Mouse (Mus musculus) lung, postnatal 4 days (tissue): ENCODE data around the gene Dusp12.

ENCODE experiments used
- DNase-seq, 2 experiments: peaks; one replicate each; pipeline ENCODE4 v3.0.0; 2021

The Dusp12 gene

GRCm38 (mm10) chr1:170896651-170897281 is 11.4 kb upstream of the Dusp12 start:
- no peak for DNase-seq

GRCm38 (mm10) chr1:170894603-170895602 is 9.6 kb upstream of the Dusp12 start:
- DNase-seq: no peak

- no peak for DNase-seq
These were observed 6.9 kb upstream of the Dusp12 start for GRCm38 (mm10) chr1:170892279-170892678.

- DNase-seq: no peak
These were observed 6.3 kb upstream of the Dusp12 start for GRCm38 (mm10) chr1:170891646-170892045.

- no peak for DNase-seq
These were observed 4.0 kb upstream of the Dusp12 start for GRCm38 (mm10) chr1:170889310-170889709.

- DNase-seq: no peak
These were observed 711 bp upstream of the Dusp12 start for GRCm38 (mm10) chr1:170886044-170886458.

- DNase-seq: no peak
These were observed 950 bp downstream of the Dusp12 start for GRCm38 (mm10) chr1:170884390-170884789.

GRCm38 (mm10) chr1:170882915-170883485 is 2.3 kb downstream of the Dusp12 start:
- DNase-seq: no peak

GRCm38 (mm10) chr1:170876906-170877305 is 8.4 kb downstream of the Dusp12 start:
- no peak for DNase-seq

- DNase-seq: no peak
These were observed 9.7 kb downstream of the Dusp12 start for GRCm38 (mm10) chr1:170875676-170876075.

- DNase-seq: no peak
These were observed 13.4 kb downstream of the Dusp12 start for GRCm38 (mm10) chr1:170871961-170872360.

GRCm38 (mm10) chr1:170871402-170871801 is 13.9 kb downstream of the Dusp12 start:
- no peak for DNase-seq

GRCm38 (mm10) chr1:170868905-170869283 is 16.4 kb downstream of the Dusp12 start:
- DNase-seq: no peak

- peak; percentile 65 for DNase-seq
These were observed 17.0 kb downstream of the Dusp12 start for GRCm38 (mm10) chr1:170868107-170868904.

GRCm38 (mm10) chr1:170867691-170868105 is 17.6 kb downstream of the Dusp12 start, which contains the start of gene Atf6:
Atf6 (minus strand) TSS chr1:170867771.
- peak; percentile 97 to 98 for DNase-seq

- DNase-seq: peak in 1 of 2 experiments; percentile 21
These were observed 18.2 kb downstream of the Dusp12 start for GRCm38 (mm10) chr1:170866992-170867690.

GRCm38 (mm10) chr1:170865406-170865805 is 19.9 kb downstream of the Dusp12 start:
- no peak for DNase-seq

GRCm38 (mm10) chr1:170864754-170865153 is 20.6 kb downstream of the Dusp12 start:
- no peak for DNase-seq

GRCm38 (mm10) chr1:170864234-170864633 is 21.1 kb downstream of the Dusp12 start:
- no peak for DNase-seq

- no peak for DNase-seq
These were observed 22.3 kb downstream of the Dusp12 start for GRCm38 (mm10) chr1:170863033-170863432.

GRCm38 (mm10) chr1:170862435-170862717 is 23.0 kb downstream of the Dusp12 start:
- no peak for DNase-seq
